Mouse (Mus musculus): ENCODE measurements at regions not wholly inside any gene's neighbourhood (a gene's known extent, or its start where the extent isn't known, plus 50 kb on each side); places are given as distances from the start of the nearest gene placed in this dataset.

- no peak for TF ChIP-seq GATA1 (IDR thresholded peaks at IDR 0.05; ENCODE audit: borderline replicate concordance, low read length)
- TF ChIP-seq FLI1 (IDR thresholded peaks at IDR 0.05; ENCODE audit: low read length) = no peak
Observed at GRCm38 (mm10) chr12:85539423-85539822, 59.4 kb upstream of the Jdp2 start.
